Mouse (Mus musculus) forebrain, embryonic 11.5 days (tissue): ENCODE results near the gene Nkiras2. TPM values are rescaled to one million over a fixed set of nuclear protein-coding genes. Genes with fewer than 3 reads are reported as not detected.

Experiments
- ATAC-seq: fragments of 200-750 bp; cut with Nextera tagmentation; replicated peaks from 2 replicates; pipeline ENCODE4 v1.8.0; 2017; ENCODE audit warnings: moderate TSS enrichment; ENCODE audit not compliant: low FRiP score
- DNase-seq: peaks from one replicate; pipeline ENCODE4 v3.0.0-alpha.2; 2017; ENCODE audit warnings: low spot score
- H3K27ac ChIP-seq: fragments of 300-500 bp; sonication (generic); 2 replicates; pipeline ENCODE4 v1.5.1; 2014; ENCODE audit warnings: low read depth, low read length
- H3K27me3 ChIP-seq: fragments of 300-500 bp; sonication (generic); 2 replicates; pipeline ENCODE4 v1.6.1; 2014; ENCODE audit warnings: mild to moderate bottlenecking, low read length, mixed read lengths; ENCODE audit not compliant: control insufficient read depth, insufficient read depth
- H3K36me3 ChIP-seq: fragments of 300-500 bp; sonication (generic); 2 replicates; pipeline ENCODE4 v1.6.1; 2014; ENCODE audit warnings: mild to moderate bottlenecking, low read length, moderate library complexity, mixed read lengths; ENCODE audit not compliant: control insufficient read depth, insufficient read depth
- H3K4me1 ChIP-seq: fragments of 300-500 bp; sonication (generic); replicated peaks from 2 replicates; pipeline ENCODE4 v1.6.1; 2014; ENCODE audit warnings: low read length, mixed read lengths; ENCODE audit not compliant: control insufficient read depth, insufficient read depth
- H3K4me2 ChIP-seq: fragments of 300-500 bp; sonication (generic); 2 replicates; pipeline ENCODE4 v1.6.1; 2014; ENCODE audit warnings: low read depth, mild to moderate bottlenecking, low read length, moderate library complexity, mixed read lengths; ENCODE audit not compliant: severe bottlenecking
- H3K4me3 ChIP-seq: fragments of 300-500 bp; sonication (generic); 2 replicates; pipeline ENCODE4 v1.5.1; 2014; ENCODE audit warnings: low read depth, low read length
- H3K9ac ChIP-seq: fragments of 300-500 bp; sonication (generic); 2 replicates; pipeline ENCODE4 v1.6.1; 2014; ENCODE audit warnings: low read length
- H3K9me3 ChIP-seq: fragments of 300-500 bp; sonication (generic); 2 replicates; pipeline ENCODE4 v1.6.1; 2016; ENCODE audit warnings: low read length, mixed read lengths; ENCODE audit not compliant: control insufficient read depth
- WGBS: fragments of 180-500 bp; shearing (Covaris S2); extraction: QIAGEN DNeasy Blood & Tissue Kit; methylation state at CpG from one replicate; pipeline ENCODE4 v1.1.7; 2014; 5-methylcytosine and 5-hydroxymethylcytosine counted together
- polyA plus RNA-seq: library from polyadenylated mRNA; unstranded; fragments of >200 nt; fragmentation: Nextera tagmentation; extraction: Ambion mirVana; gene quantifications from 2 replicates; pipeline ENCODE4 v1.2.1, GENCODE M21; 2014

Nkiras2 gene
- polyA plus RNA-seq, 1 experiment from 2014 or later: 94.5 TPM

GRCm38 (mm10) chr11:100588462-100588861, 30.6 kb upstream of the Nkiras2 start:
- H3K9ac ChIP-seq: no peak overlapping the region
- H3K36me3 ChIP-seq: peaks cover 31% of the 10 kb centered on the region
- H3K27ac ChIP-seq: no peak overlapping the region
- ATAC-seq: no peak
- no peak for DNase-seq
- no peaks in the 10 kb centered on the region for H3K4me1 ChIP-seq
- 92% methylated on average over 2 of the region's 2 CpGs for WGBS
- no peaks in the 10 kb centered on the region for H3K9me3 ChIP-seq
- no peak overlapping the region for H3K4me3 ChIP-seq
- H3K4me2 ChIP-seq: no peak overlapping the region
- H3K27me3 ChIP-seq: no peaks in the 10 kb centered on the region

- H3K4me1 ChIP-seq: no peaks in the 10 kb centered on the region
- no peak overlapping the region for H3K27ac ChIP-seq
- H3K36me3 ChIP-seq: peaks cover 22% of the 10 kb centered on the region
- no peak for DNase-seq
- H3K4me2 ChIP-seq: no peak overlapping the region
- H3K27me3 ChIP-seq: no peaks in the 10 kb centered on the region
- 92% methylated on average over 11 of the region's 11 CpGs for WGBS
- H3K9ac ChIP-seq: no peak overlapping the region
- H3K9me3 ChIP-seq: no peaks in the 10 kb centered on the region
- ATAC-seq: no peak
- H3K4me3 ChIP-seq: no peak overlapping the region
Observed at GRCm38 (mm10) chr11:100592346-100593046, 26.5 kb upstream of the Nkiras2 start.

- Histone ChIP-seq H3K4me3 (no peak overlapping the region), H3K4me2 (no peak overlapping the region), H3K9ac (no peak overlapping the region), H3K27ac (no peak overlapping the region), H3K27me3 (no peaks in the 10 kb centered on the region), H3K4me1 (no peaks in the 10 kb centered on the region), H3K9me3 (no peaks in the 10 kb centered on the region), H3K36me3 (peaks cover 31% of the 10 kb centered on the region)
- 93% methylated on average over 7 of the region's 7 CpGs for WGBS
- DNase-seq (no peak), ATAC-seq (no peak)
Observed at GRCm38 (mm10) chr11:100594608-100595007, 24.4 kb upstream of the Nkiras2 start.

- Histone ChIP-seq H3K27me3 (no peaks in the 10 kb centered on the region), H3K9ac (no peak overlapping the region), H3K4me3 (no peak overlapping the region), H3K27ac (no peak overlapping the region), H3K36me3 (peaks cover 31% of the 10 kb centered on the region), H3K9me3 (no peaks in the 10 kb centered on the region), H3K4me1 (no peaks in the 10 kb centered on the region), H3K4me2 (no peak overlapping the region)
- ATAC-seq (no peak), DNase-seq (no peak)
- 88% methylated on average over 4 of the region's 4 CpGs for WGBS
Observed at GRCm38 (mm10) chr11:100595533-100595932, 23.5 kb upstream of the Nkiras2 start.

GRCm38 (mm10) chr11:100598074-100598473, 21.0 kb upstream of the Nkiras2 start:
- DNase-seq: no peak

GRCm38 (mm10) chr11:100601372-100601771, 17.7 kb upstream of the Nkiras2 start:
- Histone ChIP-seq H3K4me1 (no peaks in the 10 kb centered on the region), H3K27me3 (no peaks in the 10 kb centered on the region), H3K27ac (no peak overlapping the region), H3K4me2 (no peak overlapping the region), H3K9ac (no peak overlapping the region), H3K36me3 (peaks cover 23% of the 10 kb centered on the region; the same call in 1 of the 2 replicates), H3K9me3 (no peaks in the 10 kb centered on the region), H3K4me3 (no peak overlapping the region)
- no peak for ATAC-seq
- 98% methylated on average over 3 of the region's 3 CpGs for WGBS
- no peak for DNase-seq

More at GRCm38 (mm10) chr11:100598074-100598473, 21.0 kb upstream of the Nkiras2 start:
- H3K4me3 ChIP-seq: no peak overlapping the region
- no peak overlapping the region for H3K9ac ChIP-seq
- no peaks in the 10 kb centered on the region for H3K4me1 ChIP-seq
- 93% methylated on average over 4 of the region's 4 CpGs for WGBS
- H3K9me3 ChIP-seq: no peaks in the 10 kb centered on the region
- ATAC-seq: no peak
- H3K27me3 ChIP-seq: no peaks in the 10 kb centered on the region
- H3K4me2 ChIP-seq: no peak overlapping the region
- H3K27ac ChIP-seq: no peak overlapping the region
- peaks cover 25% of the 10 kb centered on the region; the same call in 1 of the 2 replicates for H3K36me3 ChIP-seq

GRCm38 (mm10) chr11:100603155-100603554, 15.9 kb upstream of the Nkiras2 start:
- Histone ChIP-seq H3K9me3 (no peaks in the 10 kb centered on the region), H3K4me2 (no peak overlapping the region), H3K4me1 (no peaks in the 10 kb centered on the region), H3K4me3 (no peak overlapping the region), H3K36me3 (peaks cover 14% of the 10 kb centered on the region; the same call in 1 of the 2 replicates), H3K27me3 (no peaks in the 10 kb centered on the region), H3K9ac (no peak overlapping the region), H3K27ac (no peak overlapping the region)
- 94% methylated on average over 9 of the region's 9 CpGs for WGBS
- DNase-seq (no peak), ATAC-seq (no peak)

- H3K4me3 ChIP-seq: no peak overlapping the region
- H3K27ac ChIP-seq: no peak overlapping the region
- no peak for ATAC-seq
- no peaks in the 10 kb centered on the region for H3K27me3 ChIP-seq
- no peaks in the 10 kb centered on the region for H3K4me1 ChIP-seq
- peaks cover 10% of the 10 kb centered on the region; the same call in 1 of the 2 replicates for H3K36me3 ChIP-seq
- no peak for DNase-seq
- no peak overlapping the region for H3K9ac ChIP-seq
- H3K4me2 ChIP-seq: no peak overlapping the region
- H3K9me3 ChIP-seq: no peaks in the 10 kb centered on the region
- WGBS: 91% methylated on average over 8 of the region's 8 CpGs
Observed at GRCm38 (mm10) chr11:100603813-100604212, 15.2 kb upstream of the Nkiras2 start.
